Mouse (Mus musculus) thymus, adult 18-20 months (tissue): ENCODE data around the gene Bcat1.

ENCODE experiments used
- DNase-seq, 2 experiments: peaks; one replicate each; pipeline ENCODE4 v3.0.0; 2022; ENCODE audit warnings: mixed read lengths in 2 of 2

The Bcat1 gene

DNA sequence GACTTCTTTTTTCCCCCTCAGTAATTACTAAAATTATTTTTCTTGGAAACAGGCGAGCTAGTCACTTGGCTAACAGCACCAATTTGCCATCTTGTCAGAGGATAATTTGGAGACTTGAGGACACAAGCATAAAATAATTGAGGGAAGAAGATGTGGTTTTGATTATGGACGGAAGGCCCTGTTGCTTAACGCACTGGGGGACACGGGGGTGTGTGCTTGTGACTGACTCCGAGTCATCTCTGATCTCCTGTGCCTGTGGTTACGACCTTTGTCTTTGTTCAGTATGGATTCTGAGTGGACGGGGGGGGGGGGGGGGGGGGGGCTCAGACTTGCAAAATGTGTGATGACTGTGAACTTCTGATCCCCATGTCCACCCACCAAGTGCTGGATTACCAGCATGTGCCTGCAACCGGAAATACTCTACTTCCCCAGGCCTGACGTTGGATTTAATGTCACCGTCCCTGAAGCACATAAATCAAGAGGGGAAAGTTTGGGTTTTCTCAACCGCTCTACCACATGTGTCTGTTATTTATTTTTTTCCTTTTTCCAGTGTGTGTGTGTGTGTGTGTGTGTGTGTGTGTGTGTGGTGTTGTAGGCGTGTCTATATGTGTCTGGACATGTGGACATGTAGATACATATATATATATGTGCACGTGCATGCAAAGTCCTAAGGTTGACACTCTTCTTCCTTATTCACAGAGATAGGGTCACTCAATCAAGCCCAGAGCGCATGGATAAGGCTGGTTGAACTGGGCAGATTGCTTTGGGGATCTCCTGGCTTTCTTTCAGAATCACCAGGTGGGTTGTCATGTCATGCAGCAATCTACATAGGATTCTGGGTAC lies 73.7 kb downstream of the Bcat1 start:
- DNase-seq: no peak

DNA sequence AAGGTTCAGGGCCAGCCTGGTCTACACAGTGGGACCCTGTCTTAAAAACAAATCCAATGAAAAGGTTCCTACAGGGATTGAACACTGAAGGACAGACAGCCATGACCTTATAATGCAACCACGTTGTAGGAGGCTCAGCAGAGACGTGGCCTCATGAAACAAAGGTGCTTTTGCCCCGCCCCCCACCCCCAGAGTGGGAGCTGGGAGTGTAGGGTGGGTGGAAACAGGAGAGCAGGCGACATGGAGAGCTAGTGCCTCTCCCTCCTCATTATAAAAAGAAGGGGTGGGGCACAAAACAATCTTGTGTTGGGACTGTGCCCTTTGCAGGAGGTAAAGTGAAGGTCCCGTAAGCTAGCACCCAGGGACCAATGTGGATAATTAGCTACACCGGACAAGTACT lies 74.5 kb downstream of the Bcat1 start:
- no peak for DNase-seq

DNA sequence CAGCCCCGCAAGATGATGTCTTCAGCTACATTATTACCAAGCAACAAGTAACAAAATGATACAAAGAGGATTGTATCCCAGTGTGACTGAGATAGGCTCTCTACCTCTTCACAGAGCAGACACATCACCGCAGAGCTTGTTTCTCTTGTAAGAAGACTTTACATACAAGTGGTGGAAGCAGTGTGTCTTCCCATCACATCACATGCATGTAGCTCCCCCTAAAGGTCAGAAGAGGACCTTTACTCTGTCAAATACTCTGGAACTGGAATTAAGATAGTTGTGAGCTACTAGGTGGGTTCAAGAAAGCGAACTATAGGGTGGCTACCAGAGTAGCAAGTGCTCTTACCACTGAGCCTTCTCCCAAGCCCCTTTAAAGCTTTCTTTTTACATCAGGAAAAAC lies 78.8 kb downstream of the Bcat1 start:
- no peak for DNase-seq

DNA sequence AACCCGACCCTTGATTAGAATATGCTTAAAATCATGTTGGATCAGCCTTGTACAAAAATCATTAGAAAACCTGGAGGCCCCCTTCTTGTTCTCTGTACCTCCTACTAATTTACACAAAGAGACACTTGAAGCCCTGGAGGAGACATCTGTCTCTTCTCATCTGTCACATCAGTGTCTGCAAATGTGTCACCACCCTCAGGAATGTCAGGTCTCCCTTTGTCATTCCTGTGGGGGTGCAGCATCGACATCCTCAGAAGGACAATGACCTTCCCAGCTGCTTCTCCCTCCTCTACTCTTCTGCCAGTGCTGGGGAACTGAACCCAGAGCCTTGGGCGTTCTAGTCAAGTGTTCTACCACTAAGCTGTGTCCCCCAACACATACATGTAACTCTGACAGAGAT lies 83.9 kb downstream of the Bcat1 start:
- no peak for DNase-seq

DNA sequence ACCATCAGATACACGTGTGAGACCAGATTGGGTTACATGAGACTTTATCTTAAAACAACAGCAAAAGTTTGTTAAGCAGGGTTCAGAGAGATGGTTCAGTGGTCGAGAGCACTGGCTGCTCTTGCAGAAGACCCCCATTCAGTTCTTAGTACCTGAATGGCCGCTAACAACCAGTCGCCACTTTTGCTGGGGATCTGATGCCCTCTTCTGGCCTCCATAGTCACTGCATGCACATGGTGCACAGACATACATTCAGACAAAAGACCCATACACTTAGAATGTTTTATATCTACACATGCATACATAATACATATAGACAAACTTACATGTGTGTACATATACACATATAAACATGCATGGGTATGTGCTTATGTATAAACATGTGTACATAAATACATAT lies 86.8 kb downstream of the Bcat1 start:
- DNase-seq: no peak

DNA sequence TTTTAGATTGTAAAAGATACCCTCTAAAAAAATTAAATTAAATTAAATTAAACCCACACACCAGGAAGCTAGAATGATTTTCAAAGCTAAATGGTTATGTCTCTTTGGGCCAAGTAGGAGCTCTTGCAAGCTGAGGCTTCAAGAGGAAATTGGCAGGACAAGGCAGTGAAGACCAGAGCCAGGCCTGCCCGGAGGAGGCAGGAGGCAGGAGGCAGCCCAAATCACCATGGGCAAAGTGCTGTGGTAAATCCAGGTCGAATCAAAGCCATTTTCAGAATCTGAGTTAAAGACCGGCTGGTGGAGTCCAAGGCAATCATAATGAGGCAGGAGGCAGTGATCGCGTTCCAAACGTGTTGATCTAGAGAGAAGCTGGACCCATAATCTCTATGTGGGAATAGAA lies 88.3 kb downstream of the Bcat1 start:
- no peak for DNase-seq

DNA sequence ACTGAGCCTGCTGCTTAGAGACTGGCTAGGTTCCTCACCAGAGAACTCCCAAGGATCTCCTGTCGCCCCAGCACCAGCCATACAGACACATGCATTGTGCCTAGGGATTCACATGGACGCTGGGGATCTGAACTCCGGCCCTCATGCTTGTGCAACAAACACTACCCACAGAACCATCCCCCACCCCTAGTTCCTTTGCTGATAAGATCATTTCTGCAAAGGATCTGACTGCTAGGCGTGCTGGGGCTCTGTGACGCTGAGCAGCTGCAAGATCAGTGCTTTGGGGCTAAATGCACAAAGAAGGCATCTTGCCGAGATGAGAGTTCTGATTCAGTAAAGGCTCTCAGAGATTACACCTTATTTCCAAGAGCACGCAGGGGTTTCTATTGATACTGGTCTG lies 88.8 kb downstream of the Bcat1 start:
- peak; percentile 7 to 9 for DNase-seq

DNA sequence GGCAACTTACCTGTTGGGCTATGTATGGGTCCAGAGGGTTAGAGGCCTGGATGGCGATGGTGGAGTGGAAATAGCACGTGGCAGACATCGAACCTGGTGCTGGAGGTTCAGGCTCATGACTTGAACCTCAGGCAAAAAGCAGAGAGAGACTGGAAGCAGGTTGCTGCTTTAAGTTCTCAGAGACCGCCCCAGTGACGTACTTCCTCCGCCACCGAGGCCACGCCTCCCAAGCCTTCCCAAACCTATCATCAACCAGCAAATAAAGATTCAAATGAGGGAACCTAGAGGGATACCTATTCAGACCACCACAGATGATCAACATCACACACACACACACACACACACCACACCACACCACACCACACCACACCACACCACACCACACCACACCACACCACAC lies 91.8 kb downstream of the Bcat1 start:
- DNase-seq: no peak

DNA sequence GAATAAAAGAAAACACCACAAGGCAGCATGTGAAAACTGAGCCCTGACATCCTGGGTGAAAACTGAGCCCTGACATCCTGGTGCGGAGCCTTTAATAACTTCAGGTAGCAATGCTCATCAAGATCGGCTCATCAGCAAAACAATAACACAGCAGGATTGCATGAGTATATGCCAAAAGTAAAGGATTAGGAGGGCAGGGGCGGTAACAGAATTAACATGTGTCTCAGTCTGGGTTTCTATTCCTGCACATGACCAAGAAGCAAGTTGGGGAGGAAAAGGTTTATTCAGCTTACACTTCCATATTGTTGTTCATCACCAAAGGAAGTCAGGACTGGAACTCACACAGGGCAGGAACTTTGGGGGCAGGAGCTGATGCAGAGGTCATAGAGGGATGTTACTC lies 93.9 kb downstream of the Bcat1 start:
- DNase-seq: no peak

DNA sequence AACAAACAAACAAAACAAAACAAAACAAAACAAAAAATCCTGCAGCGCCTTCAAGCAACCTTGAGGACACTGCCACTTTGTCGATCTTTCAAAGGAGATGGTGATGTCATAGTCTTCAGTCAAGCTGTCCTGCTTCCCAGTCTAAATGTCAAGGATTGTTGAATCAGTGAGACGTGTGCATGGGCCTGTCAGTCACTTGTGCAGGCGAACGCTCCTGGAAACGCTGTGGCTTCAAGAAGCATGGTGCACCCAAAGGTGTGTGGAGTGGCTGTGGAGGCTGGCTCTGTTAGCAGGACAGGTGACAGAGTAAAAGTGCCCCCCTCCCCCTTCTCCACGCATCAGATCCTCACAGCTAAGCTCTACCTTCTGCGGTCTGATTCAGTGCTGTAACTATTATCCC lies 103.6 kb downstream of the Bcat1 start:
- no peak for DNase-seq

DNA sequence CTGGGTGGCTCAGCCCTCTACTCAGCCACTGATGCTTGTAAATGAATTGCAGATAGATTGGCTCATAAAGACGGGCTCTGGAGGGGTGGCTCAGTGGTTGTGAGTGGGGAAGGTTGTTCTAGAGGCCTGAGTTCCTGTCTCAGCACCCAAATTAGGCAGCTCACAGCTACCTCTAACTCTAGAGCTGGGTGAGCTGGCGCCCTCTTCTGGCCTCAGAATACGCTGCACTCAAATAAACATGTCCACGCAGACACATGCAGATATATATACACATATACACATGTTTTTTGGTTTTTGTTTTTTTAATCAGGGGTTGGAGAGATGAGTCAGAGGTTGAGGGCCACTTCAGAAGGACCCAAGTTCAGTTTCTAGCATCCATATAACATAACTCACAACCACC lies 105.1 kb downstream of the Bcat1 start:
- no peak for DNase-seq

DNA sequence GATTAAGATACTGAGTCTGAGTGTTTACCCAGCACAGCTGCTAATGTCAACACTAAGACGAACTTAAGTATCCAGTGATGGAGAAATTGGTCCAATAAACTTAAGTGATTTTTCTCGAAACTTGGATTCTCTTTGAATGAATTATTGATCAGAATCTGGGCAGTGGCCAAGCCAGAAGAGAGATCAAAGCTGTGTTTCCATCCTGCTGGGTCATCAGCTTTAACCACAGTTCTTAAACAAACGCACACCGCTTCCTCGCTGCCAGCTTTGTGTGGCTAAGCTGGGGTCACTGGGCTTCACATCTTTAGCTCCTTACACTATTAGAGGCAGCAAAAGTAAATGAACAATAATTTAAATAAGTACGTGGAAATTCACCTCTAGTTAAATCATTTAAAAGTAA lies 108.4 kb downstream of the Bcat1 start:
- DNase-seq: no peak

DNA sequence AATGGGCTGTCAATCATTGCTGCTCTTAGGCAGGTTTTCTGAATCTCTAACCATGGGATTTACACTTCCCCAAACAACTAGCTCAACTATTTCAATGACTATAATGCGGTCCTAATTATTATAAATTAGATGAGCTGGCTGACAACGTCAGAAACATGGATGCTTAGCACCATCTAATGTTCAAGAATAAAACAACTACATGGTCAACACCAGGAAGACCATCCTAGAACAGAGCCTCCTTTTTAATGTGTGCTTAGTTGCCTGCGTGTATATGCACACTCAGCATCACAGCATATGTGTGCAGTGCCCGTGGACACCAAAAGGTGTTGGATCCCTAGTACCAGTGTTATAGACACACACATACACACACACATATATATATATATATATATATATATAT lies 111.8 kb downstream of the Bcat1 start:
- DNase-seq: no peak

DNA sequence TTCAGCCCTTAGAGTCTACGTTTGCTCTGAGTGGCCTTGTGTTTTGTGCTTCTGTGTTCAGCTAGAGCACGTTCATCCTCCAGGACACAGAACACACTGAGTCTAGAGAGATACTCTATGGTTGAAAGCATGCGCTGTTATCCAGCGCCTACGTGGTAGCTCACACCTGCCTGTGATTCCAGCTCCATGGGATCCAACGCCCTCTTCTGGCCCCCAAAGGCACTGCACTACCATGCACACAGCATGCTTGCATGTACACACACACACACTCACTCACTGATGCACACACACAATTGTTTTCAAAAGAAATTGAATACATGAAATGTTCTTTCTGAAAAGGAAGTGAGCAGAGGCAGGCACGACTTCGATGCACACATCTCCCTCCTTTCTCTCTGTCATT lies 112.8 kb downstream of the Bcat1 start:
- no peak for DNase-seq

DNA sequence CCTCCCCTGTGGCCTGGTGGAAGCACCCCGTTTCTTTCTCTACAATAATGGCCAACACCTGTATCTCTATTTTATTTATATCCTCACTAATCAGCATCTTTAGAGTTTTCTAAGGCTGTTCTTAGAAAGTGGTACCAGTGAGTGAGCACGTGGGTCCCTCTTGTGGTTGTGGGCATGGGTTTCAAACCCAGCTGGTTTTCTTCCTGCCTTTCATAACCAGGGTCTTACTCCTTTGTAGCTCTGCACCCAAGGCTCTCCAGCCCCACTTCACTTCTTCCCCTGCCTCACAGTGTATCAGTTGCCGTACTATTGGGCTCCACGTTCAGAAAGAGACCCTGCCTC lies 114.0 kb downstream of the Bcat1 start:
- no peak for DNase-seq

DNA sequence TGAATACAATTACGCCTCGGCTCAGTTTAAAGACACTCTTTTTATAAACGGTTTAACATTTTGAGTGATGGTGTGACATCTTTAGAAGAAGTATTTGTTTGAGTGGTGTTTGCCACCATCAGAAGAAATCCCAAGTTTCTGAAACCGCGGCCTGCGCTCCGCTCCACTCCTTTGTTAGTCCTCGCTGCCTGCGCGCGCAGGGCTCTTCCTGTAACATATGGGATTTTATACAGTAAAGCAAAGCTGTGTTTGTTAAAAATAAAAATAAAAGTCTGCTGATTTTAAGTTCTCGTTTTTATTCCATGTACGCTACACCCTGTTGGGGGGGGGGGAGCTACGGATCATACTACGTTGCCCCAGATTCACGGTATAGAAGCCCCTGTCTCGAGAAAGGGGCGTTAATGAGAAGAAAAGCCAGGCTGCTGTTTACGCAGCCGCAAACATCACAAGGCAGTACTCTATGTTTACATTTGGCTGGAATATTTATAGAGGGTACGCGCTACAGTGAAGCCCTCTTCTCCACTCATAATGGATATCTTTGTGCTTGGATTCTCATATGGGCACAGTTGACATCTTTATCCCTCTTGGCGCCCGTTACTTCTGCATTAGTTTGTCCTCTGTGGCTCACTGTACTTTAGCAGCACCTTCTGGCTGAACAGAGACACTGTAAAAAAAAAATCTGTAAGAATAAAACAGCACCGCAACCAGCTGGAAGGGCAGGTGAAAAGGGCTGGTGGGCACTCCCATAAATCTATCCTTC lies 114.6 kb downstream of the Bcat1 start:
- no peak for DNase-seq

DNA sequence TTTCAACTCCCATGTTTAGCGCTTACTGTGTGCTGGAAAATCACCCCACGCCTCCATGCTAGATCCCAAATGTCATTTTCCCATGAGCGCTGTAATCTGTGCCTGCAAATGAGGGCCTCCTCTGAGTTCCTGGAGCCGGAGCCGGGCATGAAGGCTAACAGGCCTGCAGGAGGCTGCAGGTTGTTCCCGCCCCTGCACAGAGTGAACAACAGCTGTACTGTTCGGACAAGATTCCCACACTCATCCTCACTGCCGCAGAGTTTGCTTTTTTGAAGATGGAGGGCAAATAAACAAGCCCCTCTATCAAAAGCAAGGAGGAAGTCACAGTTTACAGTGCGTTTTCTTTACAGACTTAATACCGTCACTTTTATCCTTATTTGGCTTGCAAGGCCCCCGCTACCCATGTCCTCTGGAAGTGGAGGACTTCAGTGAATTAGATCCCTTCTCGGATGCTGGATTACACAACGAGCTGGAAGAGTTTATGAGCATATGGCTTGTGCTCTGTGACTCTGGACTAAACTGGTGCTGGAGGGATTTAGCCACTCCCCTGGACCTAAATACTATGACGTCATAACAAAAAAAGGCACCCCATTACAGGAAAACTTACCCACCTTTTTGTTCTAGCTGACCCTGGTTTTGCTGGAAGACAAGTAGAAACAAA lies 120.0 kb downstream of the Bcat1 start:
- no peak for DNase-seq

DNA sequence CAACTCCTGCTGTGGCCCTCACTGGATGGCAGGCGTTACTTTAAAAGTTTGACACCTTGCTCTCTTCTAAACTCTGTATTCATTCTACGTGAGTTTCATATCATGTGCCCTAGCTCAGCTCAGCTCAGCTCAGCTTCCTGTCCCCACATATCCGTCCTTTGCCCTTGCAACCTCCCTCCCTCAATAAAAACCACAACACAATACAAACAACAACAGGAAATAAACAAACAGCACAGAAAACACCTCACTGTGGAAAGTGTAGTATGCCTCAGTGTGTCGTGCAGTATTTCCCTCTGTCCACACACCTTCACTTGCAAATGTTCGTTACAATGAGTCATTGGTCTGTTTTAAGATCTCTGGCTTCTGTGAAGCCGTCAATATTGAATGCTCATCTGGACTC lies 123.1 kb downstream of the Bcat1 start:
- no peak for DNase-seq

DNA sequence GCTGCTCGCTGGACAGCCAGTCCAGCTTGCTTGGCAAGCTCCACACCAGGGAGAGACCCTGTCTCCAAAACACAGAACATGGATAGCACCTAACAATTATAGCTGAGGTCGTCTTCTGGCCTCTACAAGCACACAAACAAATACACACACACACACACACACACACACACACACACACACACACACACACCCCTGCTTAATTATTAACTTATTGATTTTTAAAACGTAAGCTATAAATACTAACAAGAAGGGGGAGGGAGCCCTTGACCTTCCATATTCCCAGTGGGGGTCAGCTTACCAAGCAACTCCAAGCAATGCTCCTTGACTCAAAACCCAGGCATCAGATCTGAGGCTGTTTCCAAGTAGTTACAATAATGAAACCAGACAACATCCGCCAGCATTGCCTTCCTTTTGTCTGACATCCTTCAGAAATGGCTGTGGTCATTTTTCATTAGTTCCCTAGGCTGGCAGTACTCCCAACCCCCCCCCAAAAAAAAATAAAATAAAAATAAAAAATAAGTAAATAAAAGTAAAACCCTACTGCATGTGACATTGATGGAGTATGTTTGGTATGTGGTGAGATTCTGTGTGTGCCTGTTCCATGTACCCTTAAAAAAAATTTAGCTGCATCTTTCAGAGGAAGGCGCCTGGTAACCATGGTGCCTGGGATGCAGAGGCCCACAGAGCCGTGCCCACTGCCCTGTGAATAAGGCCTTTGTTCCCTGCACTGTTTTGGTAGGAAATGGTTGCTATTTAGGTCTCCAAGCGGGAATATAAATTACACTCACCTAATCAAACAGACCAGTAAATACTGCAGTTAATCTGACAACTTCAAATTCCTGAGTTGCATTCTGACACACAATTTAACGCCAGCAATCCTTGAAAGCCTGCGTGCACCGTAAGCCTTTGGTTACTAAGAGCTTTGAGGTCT lies 131.3 kb downstream of the Bcat1 start:
- no peak for DNase-seq
